In genomic region chr10:99197607-99198305, GRCm38 (mm10) we compare ENCODE assay signal across 10 mouse cellular contexts.
DNase-seq lines count a peak whose midpoint lies in the region; ATAC-seq and TF ChIP-seq lines count a peak whose summit lies in the region.
"Had no signal": no experiment of that assay in that cellular context is flagged by ENCODE, and none has a peak within 500 bp of the region (broad histone marks: within the 10 kb centered on the region; RNA-seq: fewer than 3 reads in every experiment).

No protein-coding gene starts in this region.

- no peaks in the 10 kb centered on the region for H3K27me3 ChIP-seq in hindbrain, postnatal 0 days (ENCODE audit: insufficient read depth, low read length)
- H3K27me3 ChIP-seq in midbrain, embryonic 14.5 days (ENCODE audit: control insufficient read depth, insufficient read depth, low read length): no peaks in the 10 kb centered on the region
- H3K27me3 ChIP-seq: megakaryocyte, embryonic 14.5 days had no signal

- TF ChIP-seq CTCF in brain, embryonic 14.5 days (IDR thresholded peaks at IDR 0.05; ENCODE audit: borderline replicate concordance, extremely low read depth, insufficient read depth, insufficient read length): no peak
- no peak for TF ChIP-seq CTCF in hindbrain, postnatal 0 days (IDR thresholded peaks at IDR 0.05; ENCODE audit: low read depth)

- DNase-seq in embryo, embryonic 10.5 days (ENCODE audit: low spot score): peak; percentile 28
- DNase-seq in embryo, embryonic 9.5 days (ENCODE audit: extremely low spot score): no peak
- peak; percentile 74 for DNase-seq in brain, embryonic 14.5 days (ENCODE audit: low read depth)
- peak; percentile 16 for DNase-seq in hindbrain, postnatal 0 days (ENCODE audit: low spot score)
- DNase-seq in midbrain, embryonic 14.5 days: peak; percentile 51
- DNase-seq in urinary bladder, postnatal 4 days (ENCODE audit: low spot score in 2 of 2): no peak
- DNase-seq in lung, postnatal 10 days: no peak
- no peak for DNase-seq in frontal cortex, adult 2 months (ENCODE audit: extremely low spot score in 1 of 2, low spot score in 1 of 2)
- DNase-seq: right cerebral cortex, postnatal 25 days had no signal

- no peak for TF ChIP-seq POLR2A in brain, embryonic 14.5 days (IDR thresholded peaks at IDR 0.05; ENCODE audit: borderline replicate concordance, extremely low read depth, insufficient read depth, insufficient read length, poor library complexity, severe bottlenecking)

- no peak overlapping the region for H3K4me2 ChIP-seq in hindbrain, postnatal 0 days (ENCODE audit: low read depth, low read length)
- H3K4me2 ChIP-seq in midbrain, embryonic 14.5 days (ENCODE audit: low read length): no peak overlapping the region

- no peak overlapping the region for H3K9ac ChIP-seq in hindbrain, postnatal 0 days (replicated peaks; ENCODE audit: low read length)
- H3K9ac ChIP-seq in midbrain, embryonic 14.5 days (replicated peaks; ENCODE audit: low read length): no peak overlapping the region

- ATAC-seq in hindbrain, postnatal 0 days: 0 out of 2 replicates have a peak, but pooled peaks have one; percentile 32
- ATAC-seq in midbrain, embryonic 14.5 days (ENCODE audit: low FRiP score, low TSS enrichment): peak; percentile 53; the same call in 1 of the 2 replicates

- no peaks in the 10 kb centered on the region for H3K9me3 ChIP-seq in hindbrain, postnatal 0 days (ENCODE audit: low read length)
- no peaks in the 10 kb centered on the region for H3K9me3 ChIP-seq in midbrain, embryonic 14.5 days (ENCODE audit: control insufficient read depth, low read length)
- H3K9me3 ChIP-seq: megakaryocyte, embryonic 14.5 days had no signal

- 0 out of 2 replicates have a peak, but pooled peaks cover 2% of the 10 kb centered on the region for H3K4me1 ChIP-seq in hindbrain, postnatal 0 days (ENCODE audit: insufficient read depth, low read length)
- H3K4me1 ChIP-seq in midbrain, embryonic 14.5 days (ENCODE audit: control insufficient read depth, insufficient read depth, low read length): peaks cover 11% of the 10 kb centered on the region; the same call in 1 of the 2 replicates

- no peak overlapping the region for H3K27ac ChIP-seq in hindbrain, postnatal 0 days
- 0 out of 2 replicates have a peak overlapping the region, but pooled peaks have one; percentile 38 for H3K27ac ChIP-seq in midbrain, embryonic 14.5 days (replicated peaks; ENCODE audit: low read depth, low read length)

- no peaks in the 10 kb centered on the region for H3K36me3 ChIP-seq in hindbrain, postnatal 0 days (ENCODE audit: insufficient read depth, low read length)
- H3K36me3 ChIP-seq in midbrain, embryonic 14.5 days (ENCODE audit: control insufficient read depth, insufficient read depth, low read length): no peaks in the 10 kb centered on the region; the same call in 1 of the 2 replicates

- H3K4me3 ChIP-seq in hindbrain, postnatal 0 days (ENCODE audit: low read length): no peak overlapping the region
- no peak overlapping the region for H3K4me3 ChIP-seq in midbrain, embryonic 14.5 days (replicated peaks; ENCODE audit: low read depth, low read length)
- H3K4me3 ChIP-seq: megakaryocyte, embryonic 14.5 days had no signal

- WGBS in hindbrain, postnatal 0 days: 50% methylated on average over 9 of the region's 9 CpGs
- 34% methylated on average over 9 of the region's 9 CpGs for WGBS in midbrain, embryonic 14.5 days

Comparison
In these comparisons a context has a peak if more than half of its experiments do, and no peak if none do; other contexts are left out.
1. DNase-seq: peak in embryo, embryonic 10.5 days (single experiment), brain, embryonic 14.5 days (single experiment), hindbrain, postnatal 0 days (single experiment) and midbrain, embryonic 14.5 days (single experiment); none in embryo, embryonic 9.5 days (single experiment), urinary bladder, postnatal 4 days (0 of 2), lung, postnatal 10 days (single experiment) and frontal cortex, adult 2 months (0 of 2).